Mouse (Mus musculus) right cerebral cortex, adult 18-20 months (tissue): ENCODE measurements around the gene Col6a4.

ENCODE experiments used
- DNase-seq: peaks from one replicate; pipeline ENCODE4 v3.0.0; 2022; ENCODE audit warnings: mixed read lengths

The Col6a4 gene

GRCm38 (mm10) chr9:106071651-106072050, 24.9 kb downstream of the Col6a4 start:
- no peak for DNase-seq

- DNase-seq: peak; percentile 59
Measured at GRCm38 (mm10) chr9:106053446-106053845, 43.1 kb downstream of the Col6a4 start.

GRCm38 (mm10) chr9:106043921-106044503, 52.6 kb downstream of the Col6a4 start:
- DNase-seq: no peak

GRCm38 (mm10) chr9:106039915-106040659, 56.5 kb downstream of the Col6a4 start:
- no peak for DNase-seq

GRCm38 (mm10) chr9:106039276-106039675, 57.3 kb downstream of the Col6a4 start:
- peak; percentile 44 for DNase-seq

GRCm38 (mm10) chr9:106038865-106039264, 57.7 kb downstream of the Col6a4 start:
- DNase-seq: peak; percentile 84

- DNase-seq: no peak
Measured at GRCm38 (mm10) chr9:106015666-106016065, 80.9 kb downstream of the Col6a4 start.

- DNase-seq: no peak
Measured at GRCm38 (mm10) chr9:106013139-106013538, 83.4 kb downstream of the Col6a4 start.

GRCm38 (mm10) chr9:105997955-105998354, 98.6 kb downstream of the Col6a4 start:
- DNase-seq: no peak

- peak; percentile 68 for DNase-seq
Measured at GRCm38 (mm10) chr9:105992425-105992824, 104.2 kb downstream of the Col6a4 start.

GRCm38 (mm10) chr9:105990099-105990498, 106.5 kb downstream of the Col6a4 start:
- no peak for DNase-seq

GRCm38 (mm10) chr9:105989468-105989867, 107.1 kb downstream of the Col6a4 start:
- no peak for DNase-seq

GRCm38 (mm10) chr9:105988096-105988495, 108.5 kb downstream of the Col6a4 start:
- peak; percentile 30 for DNase-seq

- DNase-seq: no peak
Measured at GRCm38 (mm10) chr9:105984931-105985519, 111.6 kb downstream of the Col6a4 start.

- DNase-seq: no peak
Measured at GRCm38 (mm10) chr9:105978479-105978878, 118.1 kb downstream of the Col6a4 start.

- no peak for DNase-seq
Measured at GRCm38 (mm10) chr9:105976871-105977270, 119.7 kb downstream of the Col6a4 start.

GRCm38 (mm10) chr9:105976314-105976713, 120.3 kb downstream of the Col6a4 start:
- DNase-seq: no peak

- DNase-seq: no peak
Measured at GRCm38 (mm10) chr9:105973736-105974135, 122.8 kb downstream of the Col6a4 start.

- no peak for DNase-seq
Measured at GRCm38 (mm10) chr9:105972031-105972430, 124.6 kb downstream of the Col6a4 start.

GRCm38 (mm10) chr9:105971351-105971894, 125.2 kb downstream of the Col6a4 start:
- DNase-seq: no peak

- no peak for DNase-seq
Measured at GRCm38 (mm10) chr9:105970901-105971300, 125.7 kb downstream of the Col6a4 start.

GRCm38 (mm10) chr9:105967976-105968375, 128.6 kb downstream of the Col6a4 start:
- no peak for DNase-seq

- DNase-seq: no peak
Measured at GRCm38 (mm10) chr9:105960533-105960932, 136.1 kb downstream of the Col6a4 start, which contains the start of gene Col6a5. Gene Col6a5 (minus strand): TSS chr9:105960643.

- no peak for DNase-seq
Measured at GRCm38 (mm10) chr9:105959116-105959515, 137.5 kb downstream of the Col6a4 start.
